8 mouse cellular contexts compared by ENCODE assay signal in the genomic region with DNA sequence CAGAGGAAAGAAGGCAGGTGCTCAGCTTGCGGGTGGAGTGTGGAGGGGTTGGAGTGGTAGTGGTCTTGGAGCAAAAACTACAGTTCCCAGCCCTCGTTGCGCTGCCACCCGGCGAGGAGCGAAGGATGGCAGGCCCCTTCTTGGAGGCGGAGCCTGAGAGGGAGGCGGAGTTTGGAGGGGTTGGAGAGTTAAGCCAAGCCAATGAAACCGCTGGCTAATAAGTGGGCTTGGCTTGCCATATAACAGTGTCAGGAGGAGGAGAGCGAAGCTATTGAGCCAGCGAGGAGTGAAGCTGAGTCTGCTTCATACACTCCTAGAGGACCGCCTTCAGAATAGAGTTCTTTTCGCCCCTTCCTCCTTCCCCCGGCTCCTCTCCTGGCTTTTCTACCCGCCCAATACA. TPM values are rescaled to one million over a fixed set of nuclear protein-coding genes. Genes with fewer than 3 reads are reported as not detected.
DNase-seq lines count a peak whose midpoint lies in the region; ATAC-seq and TF ChIP-seq lines count a peak whose summit lies in the region.

A gene (plus strand): TSS at position 271 of the 400 bp plus-strand sequence.

- DNase-seq in adrenal gland, adult 8-10 months, result peak; percentile 67
- peak; percentile 97 for DNase-seq in embryo, embryonic 10 days (ENCODE audit: low spot score)
- DNase-seq in gastrocnemius, postnatal 14 days, result peak; percentile 86
- peak; percentile 97 for DNase-seq in hindbrain, postnatal 0 days (ENCODE audit: low spot score)
- DNase-seq in left cerebral cortex, adult 11 months (ENCODE audit: low spot score), result peak; percentile 87
- peak; percentile 86 for DNase-seq in lung, postnatal 14 days
- peak; percentile 94 for DNase-seq in retina, embryonic 14.5 days (ENCODE audit: low spot score)
- peak; percentile 84 for DNase-seq in yolk sac, embryonic 10.5 days (ENCODE audit: low spot score)

- intact Hi-C loops in gastrocnemius, postnatal 14 days (cut with DNase I; ENCODE audit: low total_unique reads), result no loop called here

- peak within 1 kb of the TSS; percentile 59 for H3K9ac ChIP-seq in hindbrain, postnatal 0 days (replicated peaks; ENCODE audit: low read length)

- peak within 1 kb of the TSS; percentile 74 for H3K4me2 ChIP-seq in hindbrain, postnatal 0 days (ENCODE audit: low read depth, low read length)

- TF ChIP-seq CTCF in hindbrain, postnatal 0 days (IDR thresholded peaks at IDR 0.05; ENCODE audit: low read depth), result no peak

- no peaks in the 10 kb centered on the region for H3K27me3 ChIP-seq in hindbrain, postnatal 0 days (ENCODE audit: insufficient read depth, low read length)

- 0 out of 2 replicates have a peak, but pooled peaks cover 4% of the 10 kb centered on the region for H3K9me3 ChIP-seq in hindbrain, postnatal 0 days (ENCODE audit: low read length)

- peak within 1 kb of the TSS; percentile 72 for H3K27ac ChIP-seq in hindbrain, postnatal 0 days

- peak; percentile 94 for ATAC-seq in hindbrain, postnatal 0 days

- H3K4me3 ChIP-seq in hindbrain, postnatal 0 days (ENCODE audit: low read length), result peak within 1 kb of the TSS; percentile 57

- 0% methylated on average over 15 of the region's 15 CpGs for WGBS in hindbrain, postnatal 0 days

- no peaks in the 10 kb centered on the region for H3K36me3 ChIP-seq in hindbrain, postnatal 0 days (ENCODE audit: insufficient read depth, low read length)

- peaks cover 12% of the 10 kb centered on the region for H3K4me1 ChIP-seq in hindbrain, postnatal 0 days (ENCODE audit: insufficient read depth, low read length)

RNA-seq across cellular contexts. Expression of the gene that starts here (rescaled TPM):
- 1 to 10 TPM; 3.8 to 6.6 (median 5.2) TPM for total RNA-seq in adrenal gland, adult 8-10 months (2022)
- 1 to 10 TPM; 3.3 to 6.0 TPM for total RNA-seq in gastrocnemius, postnatal 14 days (2021)
- 20.8 and 27.3 TPM in 2 replicates for total RNA-seq in hindbrain, postnatal 0 days (2014; rRNA removed)
- polyA plus RNA-seq in hindbrain, postnatal 0 days (2015; fragmentation: Nextera tagmentation; extraction: Ambion mirVana), result 7.2 and 7.4 TPM in 2 replicates

Comparison
In these comparisons a context has a peak if more than half of its experiments do, and no peak if none do; other contexts are left out.
1. Peak in every context shown above with its lines: DNase-seq, ATAC-seq, H3K4me3 ChIP-seq and H3K27ac ChIP-seq.